Comparison of ENCODE assay signal across 8 mouse cellular contexts in the genomic region with DNA sequence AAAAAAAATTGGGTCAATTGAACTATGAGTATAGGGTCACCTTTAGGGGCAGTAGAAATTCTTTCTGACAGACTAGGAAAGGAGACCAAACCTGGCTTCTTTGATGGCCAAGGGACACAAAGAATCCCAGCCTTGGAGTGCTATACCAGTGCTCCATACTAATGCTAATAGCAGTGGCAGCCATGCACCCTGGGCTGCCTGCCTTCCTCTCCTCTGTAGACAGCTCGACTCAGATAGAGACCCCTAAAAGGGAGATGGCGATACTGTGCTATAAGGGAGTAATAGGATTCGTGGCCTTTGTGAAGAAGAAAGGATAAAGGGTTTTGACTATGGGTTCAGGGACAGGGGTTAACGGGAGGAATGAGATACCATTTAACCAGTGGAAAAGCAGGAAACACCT. TPM values are rescaled to one million over a fixed set of nuclear protein-coding genes. Genes with fewer than 3 reads are reported as not detected.
A peak's percentile ranks its signal among the peaks of the same experiment; 100 is the strongest.
DNase-seq lines count a peak whose midpoint lies in the region; ATAC-seq and TF ChIP-seq lines count a peak whose summit lies in the region.

No protein-coding gene starts in this region.

- TF ChIP-seq POLR2A in limb, embryonic 14.5 days (IDR thresholded peaks at IDR 0.05; ENCODE audit: borderline replicate concordance, extremely low read depth, insufficient read depth, insufficient read length), result no peak

- peaks cover 8% of the 10 kb centered on the region; the same call in 1 of the 2 replicates for H3K36me3 ChIP-seq in liver, embryonic 11.5 days (ENCODE audit: control insufficient read depth, insufficient read depth, low read length)
- H3K36me3 ChIP-seq in forebrain, embryonic 12.5 days (replicated peaks), result no peaks in the 10 kb centered on the region
- H3K36me3 ChIP-seq in limb, embryonic 14.5 days (ENCODE audit: control insufficient read depth, insufficient read depth, low read length), result no peaks in the 10 kb centered on the region
- H3K36me3 ChIP-seq in stomach, embryonic 14.5 days (ENCODE audit: control insufficient read depth, insufficient read depth, low read length), result no peaks in the 10 kb centered on the region

- no peak for DNase-seq in liver, embryonic 11.5 days (ENCODE audit: low spot score)
- DNase-seq in liver, result no peak
- DNase-seq in limb, embryonic 14.5 days (ENCODE audit: low spot score), result no peak
- DNase-seq in spleen, adult 12 weeks (ENCODE audit: low spot score), result no peak
- no peak for DNase-seq in testis, postnatal 10 days (ENCODE audit: low spot score)

- H3K27ac ChIP-seq in liver, embryonic 11.5 days (ENCODE audit: low read depth, low read length), result peak overlapping the region; percentile 90
- no peak overlapping the region for H3K27ac ChIP-seq in forebrain, embryonic 12.5 days
- no peak overlapping the region for H3K27ac ChIP-seq in limb, embryonic 14.5 days (replicated peaks; ENCODE audit: low read depth, low read length)
- no peak overlapping the region for H3K27ac ChIP-seq in stomach, embryonic 14.5 days (ENCODE audit: low read length)

- peak; percentile 10; the same call in 1 of the 2 replicates for ATAC-seq in liver, embryonic 11.5 days (replicated peaks; ENCODE audit: low FRiP score)
- no peak for ATAC-seq in forebrain, embryonic 12.5 days (ENCODE audit: low FRiP score)
- ATAC-seq in limb, embryonic 14.5 days (ENCODE audit: low FRiP score, low read depth), result no peak
- no peak for ATAC-seq in stomach, embryonic 14.5 days (ENCODE audit: insufficient number of reproducible peaks, insufficient read depth, low FRiP score, low read depth)
- no peak for ATAC-seq in cerebellum, adult (ENCODE audit: insufficient number of reproducible peaks, low FRiP score, low TSS enrichment)

- WGBS in liver, embryonic 11.5 days, result 38% methylated on average over 4 of the region's 4 CpGs
- WGBS in forebrain, embryonic 12.5 days, result 36% methylated on average over 4 of the region's 4 CpGs
- WGBS in limb, embryonic 14.5 days, result 49% methylated on average over 4 of the region's 4 CpGs
- 50% methylated on average over 4 of the region's 4 CpGs for WGBS in stomach, embryonic 14.5 days

- H3K4me2 ChIP-seq in liver, embryonic 11.5 days, result peak overlapping the region; percentile 91
- peak overlapping the region; percentile 98 for H3K4me2 ChIP-seq in forebrain, embryonic 12.5 days
- H3K4me2 ChIP-seq in limb, embryonic 14.5 days (replicated peaks; ENCODE audit: low read depth, low read length, severe bottlenecking), result peak overlapping the region; percentile 99
- H3K4me2 ChIP-seq in stomach, embryonic 14.5 days (replicated peaks; ENCODE audit: low read depth, low read length), result peak overlapping the region; percentile 84; the same call in 1 of the 2 replicates

- H3K4me3 ChIP-seq in liver, embryonic 11.5 days (ENCODE audit: low read depth, low read length), result peak overlapping the region; percentile 87
- H3K4me3 ChIP-seq in forebrain, embryonic 12.5 days (replicated peaks), result peak overlapping the region; percentile 57
- peak overlapping the region; percentile 53 for H3K4me3 ChIP-seq in limb, embryonic 14.5 days (replicated peaks; ENCODE audit: low read length)
- H3K4me3 ChIP-seq in stomach, embryonic 14.5 days (ENCODE audit: low read depth, low read length), result peak overlapping the region; percentile 46

- H3K9me3 ChIP-seq in liver, embryonic 11.5 days (ENCODE audit: control insufficient read depth, low read length), result no peaks in the 10 kb centered on the region
- H3K9me3 ChIP-seq in forebrain, embryonic 12.5 days, result peaks cover 4% of the 10 kb centered on the region; the same call in 1 of the 2 replicates
- no peaks in the 10 kb centered on the region for H3K9me3 ChIP-seq in limb, embryonic 14.5 days (ENCODE audit: control insufficient read depth, low read length)
- H3K9me3 ChIP-seq in stomach, embryonic 14.5 days (ENCODE audit: control insufficient read depth, low read depth, low read length), result no peaks in the 10 kb centered on the region

- H3K9ac ChIP-seq in liver, embryonic 11.5 days (ENCODE audit: low read depth, low read length), result peak overlapping the region; percentile 64
- no peak overlapping the region for H3K9ac ChIP-seq in forebrain, embryonic 12.5 days
- no peak overlapping the region for H3K9ac ChIP-seq in limb, embryonic 14.5 days (ENCODE audit: low read depth, low read length, severe bottlenecking)
- no peak overlapping the region for H3K9ac ChIP-seq in stomach, embryonic 14.5 days (replicated peaks; ENCODE audit: low read depth, low read length)

- H3K4me1 ChIP-seq in liver, embryonic 11.5 days (replicated peaks; ENCODE audit: control insufficient read depth, insufficient read depth, low read length), result peaks cover 42% of the 10 kb centered on the region
- H3K4me1 ChIP-seq in forebrain, embryonic 12.5 days, result peaks cover 17% of the 10 kb centered on the region
- peaks cover 4% of the 10 kb centered on the region; the same call in 1 of the 2 replicates for H3K4me1 ChIP-seq in limb, embryonic 14.5 days (ENCODE audit: control insufficient read depth, insufficient read depth, low read length)
- peaks cover 4% of the 10 kb centered on the region; the same call in 1 of the 2 replicates for H3K4me1 ChIP-seq in stomach, embryonic 14.5 days (ENCODE audit: control insufficient read depth, insufficient read depth, low read length)

- H3K27me3 ChIP-seq in liver, embryonic 11.5 days (replicated peaks; ENCODE audit: control insufficient read depth, insufficient read depth, low read length), result peaks cover 21% of the 10 kb centered on the region
- peaks cover 50% of the 10 kb centered on the region for H3K27me3 ChIP-seq in forebrain, embryonic 12.5 days
- peaks cover 31% of the 10 kb centered on the region for H3K27me3 ChIP-seq in limb, embryonic 14.5 days (ENCODE audit: control insufficient read depth, insufficient read depth, low read length)
- peaks cover 25% of the 10 kb centered on the region for H3K27me3 ChIP-seq in stomach, embryonic 14.5 days (ENCODE audit: control insufficient read depth, insufficient read depth, low read length)

RNA-seq across cellular contexts. Expression of a gene that starts 0.5 kb away (rescaled TPM):
- 22.8 and 23.5 TPM in 2 replicates for polyA plus RNA-seq in liver, embryonic 11.5 days (2014; fragmentation: Nextera tagmentation; extraction: Ambion mirVana)
- 4.4 and 4.6 TPM in 2 replicates for polyA plus RNA-seq in forebrain, embryonic 12.5 days (2016; fragmentation: Nextera tagmentation; extraction: Ambion mirVana)
- 0.70 and 0.74 TPM in 2 replicates for polyA plus RNA-seq in limb, embryonic 14.5 days (2012; rRNA removed)
- 0.26 and 0.36 TPM in 2 replicates for polyA plus RNA-seq in limb, embryonic 14.5 days (2014; fragmentation: Nextera tagmentation; extraction: Ambion mirVana)
- 0.20 and 0.35 TPM in 2 replicates for polyA plus RNA-seq in stomach, embryonic 14.5 days (2014; fragmentation: Nextera tagmentation; extraction: Ambion mirVana)
